Mouse (Mus musculus): ENCODE data around the gene Map7d1. TPM values are rescaled to one million over a fixed set of nuclear protein-coding genes. Genes with fewer than 3 reads are reported as not detected.
A peak's percentile ranks its signal among the peaks of the same experiment; 100 is the strongest.

Map7d1 gene
- total RNA-seq, 2 experiments from 2014 or later = 248 to 259 TPM

GRCm38 (mm10) chr4:126275081-126275480 is 18.9 kb upstream of the Map7d1 start:
- intact Hi-C loops (cut with DNase I) = no loop called here
- no peak for DNase-seq

- no peak for DNase-seq
- intact Hi-C loops (cut with DNase I) = no loop called here
These were observed 17.6 kb upstream of the Map7d1 start for GRCm38 (mm10) chr4:126273753-126274152.

- no peak for DNase-seq
- intact Hi-C loops (cut with DNase I) = no loop called here
These were observed 13.1 kb upstream of the Map7d1 start for GRCm38 (mm10) chr4:126269292-126269691.

- intact Hi-C loops (cut with DNase I) = loop anchor here (1.0 to 5.0 kb wide), 5 partner anchors 35 to 175 kb away; no protein-coding TSS in a partner anchor
- DNase-seq = peak; percentile 99
These were observed 6.1 kb upstream of the Map7d1 start, which contains the start of gene Trappc3 for GRCm38 (mm10) chr4:126262119-126262807. TSS of gene Trappc3 (plus strand) at chr4:126262325.

GRCm38 (mm10) chr4:126261675-126262074 is 5.5 kb upstream of the Map7d1 start:
- DNase-seq = no peak
- intact Hi-C loops (cut with DNase I) = loop anchor here (1.0 to 5.0 kb wide), 5 partner anchors 34 to 174 kb away; no protein-coding TSS in a partner anchor

- DNase-seq = no peak
These were observed 5.1 kb upstream of the Map7d1 start for GRCm38 (mm10) chr4:126261266-126261665.

GRCm38 (mm10) chr4:126260520-126261201 is 4.5 kb upstream of the Map7d1 start:
- peak; percentile 77 to 84 for DNase-seq
- intact Hi-C loops (cut with DNase I) = loop anchor here (5.0 kb wide), 3 partner anchors 47 to 173 kb away; no protein-coding TSS in a partner anchor

More at GRCm38 (mm10) chr4:126261266-126261665, 5.1 kb upstream of the Map7d1 start:
- intact Hi-C loops (cut with DNase I) = loop anchor here (5.0 kb wide), 3 partner anchors 46 to 174 kb away; no protein-coding TSS in a partner anchor

GRCm38 (mm10) chr4:126259523-126260160 is 3.5 kb upstream of the Map7d1 start:
- intact Hi-C loops (cut with DNase I) = loop anchor here (5.0 kb wide), 3 partner anchors 48 to 172 kb away; no protein-coding TSS in a partner anchor

GRCm38 (mm10) chr4:126259063-126259462 is 2.9 kb upstream of the Map7d1 start:
- peak in 1 of 2 experiments; percentile 63 for DNase-seq
- intact Hi-C loops (cut with DNase I) = no loop called here

More at GRCm38 (mm10) chr4:126259523-126260160, 3.5 kb upstream of the Map7d1 start:
- peak; percentile 81 to 89 for DNase-seq

- peak; percentile 67 to 71 for DNase-seq
- intact Hi-C loops (cut with DNase I) = loop anchor here (2.0 kb wide), 2 partner anchors 18 to 54 kb away; partner anchors contain the start of gene Thrap3
These were observed 1.1 kb upstream of the Map7d1 start for GRCm38 (mm10) chr4:126256967-126257881.

GRCm38 (mm10) chr4:126255113-126256001 is 786 bp downstream of the Map7d1 start:
- peak in 1 of 2 experiments; percentile 67 for DNase-seq
- intact Hi-C loops (cut with DNase I) = loop anchor here (2.0 kb wide), 2 partner anchors 17 to 53 kb away; partner anchors contain the start of gene Thrap3

GRCm38 (mm10) chr4:126254315-126255112 is 1.6 kb downstream of the Map7d1 start:
- intact Hi-C loops (cut with DNase I) = no loop called here
- DNase-seq = no peak

- intact Hi-C loops (cut with DNase I) = loop anchor here (2.0 kb wide), 1 partner anchor 27 kb away; no protein-coding TSS in a partner anchor
- no peak for DNase-seq
These were observed 2.4 kb downstream of the Map7d1 start for GRCm38 (mm10) chr4:126253637-126254272.

GRCm38 (mm10) chr4:126252411-126253237 is 3.5 kb downstream of the Map7d1 start:
- no peak for DNase-seq
- intact Hi-C loops (cut with DNase I) = loop anchor here (2.0 kb wide), 1 partner anchor 26 kb away; no protein-coding TSS in a partner anchor

GRCm38 (mm10) chr4:126251655-126252254 is 4.4 kb downstream of the Map7d1 start:
- intact Hi-C loops (cut with DNase I) = loop anchor here (2.0 kb wide), 1 partner anchor 25 kb away; no protein-coding TSS in a partner anchor
- DNase-seq = peak; percentile 66 to 70

- no peak for DNase-seq
- intact Hi-C loops (cut with DNase I) = no loop called here
These were observed 5.5 kb downstream of the Map7d1 start for GRCm38 (mm10) chr4:126250659-126251058.
